Mouse (Mus musculus) sigmoid colon, adult 10 weeks (tissue): ENCODE data around the gene Vnn3. TPM values are rescaled to one million over a fixed set of nuclear protein-coding genes. Genes with fewer than 3 reads are reported as not detected.

Experiments
- polyA plus RNA-seq: library from polyadenylated mRNA; stranded (reverse); fragments of 350-450 nt; fragmentation: Illumina TruSeq; extraction: RNeasy Lipid Tissue Mini Kit (QIAGEN cat#74804); gene quantifications from one replicate; pipeline ENCODE4 v1.2.3, GENCODE M21; 2014; ENCODE audit warnings: low read depth, low replicate concordance

The Vnn3 gene
- 0.25 TPM for polyA plus RNA-seq

DNA sequence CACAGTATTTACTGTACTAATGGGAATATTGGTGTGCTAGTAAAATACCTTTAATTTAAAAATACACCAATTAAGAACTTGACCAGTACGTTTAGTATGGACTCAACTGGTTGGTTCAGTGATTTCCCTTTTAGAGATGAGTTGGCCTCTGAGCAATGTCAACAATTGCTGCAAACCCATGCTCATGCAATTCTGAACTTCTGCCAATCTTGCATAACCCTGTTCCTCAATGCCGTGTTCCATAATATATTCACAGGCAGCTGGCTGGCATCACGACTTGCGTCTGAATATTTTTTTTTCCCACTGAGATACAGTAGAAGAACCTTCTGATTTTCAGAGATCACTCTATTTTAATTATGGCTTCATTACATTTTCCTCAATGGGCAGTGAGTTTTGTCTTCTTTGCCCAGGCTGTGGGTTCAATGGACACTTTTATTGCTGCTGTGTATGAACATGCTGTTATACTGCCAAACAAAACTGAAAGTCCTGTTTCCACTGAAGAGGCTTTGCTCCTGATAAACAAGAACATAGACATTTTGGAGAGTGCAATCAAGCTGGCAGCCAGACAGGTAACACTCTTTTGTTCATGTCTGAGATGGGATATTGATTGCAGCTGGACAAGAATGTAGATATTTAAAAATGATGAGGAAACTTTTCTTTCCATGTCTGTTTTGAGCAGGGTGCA lies at the start of gene Vnn3:
Vnn3 (plus strand) TSS at position 235 of the 685 bp plus-strand sequence.

DNA sequence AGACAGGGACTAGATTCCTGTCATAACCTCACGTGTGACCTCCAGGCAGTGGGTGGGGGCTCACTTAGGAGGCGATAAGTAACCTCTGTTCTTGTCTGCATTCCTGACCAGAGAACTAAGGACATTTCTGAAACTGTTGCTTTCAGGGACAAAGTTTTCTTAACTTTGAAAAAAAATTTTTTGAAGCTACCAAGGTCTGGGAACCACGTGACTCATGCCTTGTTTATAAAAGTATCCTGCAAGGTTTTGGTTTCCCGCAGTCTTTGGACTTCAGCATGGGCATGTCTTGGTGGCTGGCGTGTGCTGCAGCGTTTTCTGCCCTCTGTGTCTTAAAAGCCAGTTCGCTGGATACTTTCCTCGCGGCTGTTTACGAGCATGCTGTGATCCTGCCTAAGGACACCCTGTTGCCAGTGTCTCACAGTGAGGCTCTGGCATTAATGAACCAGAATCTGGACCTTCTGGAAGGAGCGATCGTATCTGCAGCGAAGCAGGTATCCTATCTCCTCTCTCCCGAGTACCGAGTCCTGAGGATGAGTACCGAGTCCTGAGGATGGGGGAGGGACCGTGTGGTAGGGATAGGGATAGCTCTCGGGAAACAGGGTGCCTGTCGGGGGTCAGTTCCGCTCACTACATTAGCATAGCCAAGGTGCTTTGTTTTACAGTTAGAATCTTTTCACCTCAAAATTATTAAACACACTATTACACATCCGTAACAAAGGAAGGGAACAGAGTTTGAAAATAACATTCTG lies 43.5 kb downstream of the Vnn3 start, which contains the start of gene Vnn1:
Vnn1 (plus strand) TSS at position 88 of the 749 bp plus-strand sequence.

Other genes starting within 250 kb of the Vnn3 start
- 465 TPM for gene Rps12, start 64.2 kb upstream of the Vnn3 start, polyA plus RNA-seq
- 42.3 TPM for gene Slc18b1, start 54.5 kb upstream of the Vnn3 start, polyA plus RNA-seq
- gene Vnn1, start 43.2 kb downstream of the Vnn3 start, polyA plus RNA-seq = 2.1 TPM
- not detected for gene Taar1, start 68.9 kb downstream of the Vnn3 start, polyA plus RNA-seq
- not detected for gene Taar2, start 87.1 kb downstream of the Vnn3 start, polyA plus RNA-seq
- gene Taar3, start 98.1 kb downstream of the Vnn3 start, polyA plus RNA-seq = not detected
- gene Taar4, start 109.0 kb downstream of the Vnn3 start, polyA plus RNA-seq = not detected
- gene Taar5, start 119.2 kb downstream of the Vnn3 start, polyA plus RNA-seq = not detected
- not detected for gene Taar6, start 134.2 kb downstream of the Vnn3 start, polyA plus RNA-seq
- not detected for gene Taar7a, start 142.0 kb downstream of the Vnn3 start, polyA plus RNA-seq
- not detected for gene Taar7b, start 148.5 kb downstream of the Vnn3 start, polyA plus RNA-seq
- gene Taar7d, start 175.8 kb downstream of the Vnn3 start, polyA plus RNA-seq = not detected
- gene Taar7e, start 186.2 kb downstream of the Vnn3 start, polyA plus RNA-seq = not detected
- gene Taar7f, start 198.0 kb downstream of the Vnn3 start, polyA plus RNA-seq = not detected
- not detected for gene Taar8a, start 225.0 kb downstream of the Vnn3 start, polyA plus RNA-seq
- gene Taar8b, start 240.8 kb downstream of the Vnn3 start, polyA plus RNA-seq = not detected